Mouse (Mus musculus): ENCODE measurements around the gene Tesmin. TPM values are rescaled to one million over a fixed set of nuclear protein-coding genes. Genes with fewer than 3 reads are reported as not detected.

Tesmin gene
- polyA plus RNA-seq, 1 experiment = 2.7 TPM

GRCm38 (mm10) chr19:3431066-3431465, 42.4 kb downstream of the Tesmin start:
- H3K27ac ChIP-seq (ENCODE audit: insufficient read depth, low read length) = no peak overlapping the region
- TF ChIP-seq EP300 (IDR thresholded peaks at IDR 0.05; ENCODE audit: insufficient read depth, low read depth, low read length) (no peak), POLR2A (IDR thresholded peaks at IDR 0.05; ENCODE audit: insufficient read depth, low read length) (no peak), CTCF (IDR thresholded peaks at IDR 0.05; ENCODE audit: low read depth, low read length) (no peak)
- no peaks in the 10 kb centered on the region for H3K36me3 ChIP-seq (ENCODE audit: control insufficient read depth, insufficient read depth, low read length, poor library complexity, severe bottlenecking)
- no peak overlapping the region for H3K4me3 ChIP-seq (ENCODE audit: low read depth, low read length)
- no peaks in the 10 kb centered on the region for H3K9me3 ChIP-seq (replicated peaks; ENCODE audit: control insufficient read depth, insufficient read depth, low read length, poor library complexity, severe bottlenecking)
- peaks cover 5% of the 10 kb centered on the region for H3K4me1 ChIP-seq (ENCODE audit: control insufficient read depth, insufficient read depth, low read length)
- no peaks in the 10 kb centered on the region for H3K27me3 ChIP-seq (ENCODE audit: control insufficient read depth, insufficient read depth, low read length, poor library complexity, severe bottlenecking)
- H3K9ac ChIP-seq (ENCODE audit: low read depth, poor library complexity, severe bottlenecking) = no peak overlapping the region

- Histone ChIP-seq H3K27me3 (ENCODE audit: control insufficient read depth, insufficient read depth, low read length, poor library complexity, severe bottlenecking) (no peaks in the 10 kb centered on the region), H3K9ac (ENCODE audit: low read depth, poor library complexity, severe bottlenecking) (no peak overlapping the region), H3K36me3 (ENCODE audit: control insufficient read depth, insufficient read depth, low read length, poor library complexity, severe bottlenecking) (no peaks in the 10 kb centered on the region), H3K9me3 (replicated peaks; ENCODE audit: control insufficient read depth, insufficient read depth, low read length, poor library complexity, severe bottlenecking) (no peaks in the 10 kb centered on the region), H3K4me1 (ENCODE audit: control insufficient read depth, insufficient read depth, low read length) (peaks cover 7% of the 10 kb centered on the region), H3K27ac (ENCODE audit: insufficient read depth, low read length) (no peak overlapping the region), H3K4me3 (ENCODE audit: low read depth, low read length) (no peak overlapping the region)
- TF ChIP-seq EP300 (IDR thresholded peaks at IDR 0.05; ENCODE audit: insufficient read depth, low read depth, low read length) = no peak
- no peak for TF ChIP-seq POLR2A (IDR thresholded peaks at IDR 0.05; ENCODE audit: insufficient read depth, low read length)
- no peak for TF ChIP-seq CTCF (IDR thresholded peaks at IDR 0.05; ENCODE audit: low read depth, low read length)
Measured at GRCm38 (mm10) chr19:3431969-3432368, 43.3 kb downstream of the Tesmin start.

- Histone ChIP-seq H3K27ac (ENCODE audit: insufficient read depth, low read length) (no peak overlapping the region), H3K9ac (ENCODE audit: low read depth, poor library complexity, severe bottlenecking) (no peak overlapping the region)
Measured at GRCm38 (mm10) chr19:3434124-3434523, 45.5 kb downstream of the Tesmin start.

GRCm38 (mm10) chr19:3434641-3435040, 46.0 kb downstream of the Tesmin start:
- H3K4me3 ChIP-seq (ENCODE audit: low read depth, low read length) = no peak overlapping the region
- H3K36me3 ChIP-seq (ENCODE audit: control insufficient read depth, insufficient read depth, low read length, poor library complexity, severe bottlenecking) = no peaks in the 10 kb centered on the region
- no peak for TF ChIP-seq EP300 (IDR thresholded peaks at IDR 0.05; ENCODE audit: insufficient read depth, low read depth, low read length)
- TF ChIP-seq CTCF (IDR thresholded peaks at IDR 0.05; ENCODE audit: low read depth, low read length) = no peak
- TF ChIP-seq POLR2A (IDR thresholded peaks at IDR 0.05; ENCODE audit: insufficient read depth, low read length) = no peak
- no peaks in the 10 kb centered on the region for H3K9me3 ChIP-seq (replicated peaks; ENCODE audit: control insufficient read depth, insufficient read depth, low read length, poor library complexity, severe bottlenecking)
- H3K4me1 ChIP-seq (ENCODE audit: control insufficient read depth, insufficient read depth, low read length) = peaks cover 7% of the 10 kb centered on the region
- no peak overlapping the region for H3K9ac ChIP-seq (ENCODE audit: low read depth, poor library complexity, severe bottlenecking)
- no peak overlapping the region for H3K27ac ChIP-seq (ENCODE audit: insufficient read depth, low read length)
- no peaks in the 10 kb centered on the region for H3K27me3 ChIP-seq (ENCODE audit: control insufficient read depth, insufficient read depth, low read length, poor library complexity, severe bottlenecking)

More at GRCm38 (mm10) chr19:3434124-3434523, 45.5 kb downstream of the Tesmin start:
- Histone ChIP-seq H3K4me1 (ENCODE audit: control insufficient read depth, insufficient read depth, low read length) (peaks cover 7% of the 10 kb centered on the region), H3K4me3 (ENCODE audit: low read depth, low read length) (no peak overlapping the region), H3K9me3 (replicated peaks; ENCODE audit: control insufficient read depth, insufficient read depth, low read length, poor library complexity, severe bottlenecking) (no peaks in the 10 kb centered on the region), H3K27me3 (ENCODE audit: control insufficient read depth, insufficient read depth, low read length, poor library complexity, severe bottlenecking) (no peaks in the 10 kb centered on the region), H3K36me3 (ENCODE audit: control insufficient read depth, insufficient read depth, low read length, poor library complexity, severe bottlenecking) (no peaks in the 10 kb centered on the region)
- TF ChIP-seq POLR2A (IDR thresholded peaks at IDR 0.05; ENCODE audit: insufficient read depth, low read length) (no peak), EP300 (IDR thresholded peaks at IDR 0.05; ENCODE audit: insufficient read depth, low read depth, low read length) (no peak), CTCF (IDR thresholded peaks at IDR 0.05; ENCODE audit: low read depth, low read length) (no peak)

GRCm38 (mm10) chr19:3435824-3436223, 47.2 kb downstream of the Tesmin start:
- Histone ChIP-seq H3K27me3 (ENCODE audit: control insufficient read depth, insufficient read depth, low read length, poor library complexity, severe bottlenecking) (no peaks in the 10 kb centered on the region), H3K27ac (ENCODE audit: insufficient read depth, low read length) (no peak overlapping the region), H3K4me3 (ENCODE audit: low read depth, low read length) (no peak overlapping the region), H3K9me3 (replicated peaks; ENCODE audit: control insufficient read depth, insufficient read depth, low read length, poor library complexity, severe bottlenecking) (no peaks in the 10 kb centered on the region), H3K4me1 (ENCODE audit: control insufficient read depth, insufficient read depth, low read length) (peaks cover 7% of the 10 kb centered on the region), H3K9ac (ENCODE audit: low read depth, poor library complexity, severe bottlenecking) (no peak overlapping the region), H3K36me3 (ENCODE audit: control insufficient read depth, insufficient read depth, low read length, poor library complexity, severe bottlenecking) (no peaks in the 10 kb centered on the region)
- TF ChIP-seq EP300 (IDR thresholded peaks at IDR 0.05; ENCODE audit: insufficient read depth, low read depth, low read length) (no peak), CTCF (IDR thresholded peaks at IDR 0.05; ENCODE audit: low read depth, low read length) (no peak)

- H3K36me3 ChIP-seq (ENCODE audit: control insufficient read depth, insufficient read depth, low read length, poor library complexity, severe bottlenecking) = no peaks in the 10 kb centered on the region
- TF ChIP-seq POLR2A (IDR thresholded peaks at IDR 0.05; ENCODE audit: insufficient read depth, low read length) = no peak
- peak; percentile 86 for TF ChIP-seq CTCF (IDR thresholded peaks at IDR 0.05; ENCODE audit: low read depth, low read length)
- H3K9me3 ChIP-seq (replicated peaks; ENCODE audit: control insufficient read depth, insufficient read depth, low read length, poor library complexity, severe bottlenecking) = no peaks in the 10 kb centered on the region
- no peak overlapping the region for H3K4me3 ChIP-seq (ENCODE audit: low read depth, low read length)
- peaks cover 7% of the 10 kb centered on the region for H3K4me1 ChIP-seq (ENCODE audit: control insufficient read depth, insufficient read depth, low read length)
- H3K27me3 ChIP-seq (ENCODE audit: control insufficient read depth, insufficient read depth, low read length, poor library complexity, severe bottlenecking) = no peaks in the 10 kb centered on the region
- H3K27ac ChIP-seq (ENCODE audit: insufficient read depth, low read length) = no peak overlapping the region
- no peak overlapping the region for H3K9ac ChIP-seq (ENCODE audit: low read depth, poor library complexity, severe bottlenecking)
Measured at GRCm38 (mm10) chr19:3436840-3437239, 48.2 kb downstream of the Tesmin start.
